Comparison of ENCODE assay signal across 8 mouse cellular contexts in genomic region chr17:81189996-81190395, GRCm38 (mm10).
A peak's percentile ranks its signal among the peaks of the same experiment; 100 is the strongest.
DNase-seq lines count a peak whose midpoint lies in the region; ATAC-seq lines count a peak whose summit lies in the region.

No protein-coding gene starts in this region.

- peak; percentile 82 for ATAC-seq in common myeloid progenitor, adult 5-6 weeks (replicated peaks; ENCODE audit: low read depth, poor library complexity, severe bottlenecking)

- intact Hi-C loops in heart, postnatal 36 days (cut with DNase I): loop anchor here (5.0 to 10.0 kb wide), 4 partner anchors 285 to 1812 kb away; no protein-coding TSS in a partner anchor

- DNase-seq in 416B (ENCODE audit: low read depth): peak; percentile 23
- DNase-seq in Muller cell, postnatal 12 days (ENCODE audit: inconsistent ontology term): peak; percentile 3
- peak; percentile 24 to 37 for DNase-seq in heart, postnatal 36 days
- DNase-seq in kidney, postnatal 4 days: peak; percentile 68 to 72
- DNase-seq in lung, postnatal 10 days: peak; percentile 61
- peak; percentile 64 for DNase-seq in retina, postnatal 1 day
- no peak for DNase-seq in c-Kit-positive CD71-positive TER-119-positive erythroid progenitor cells, embryonic 14.5 days (ENCODE audit: low spot score)
